Mouse (Mus musculus): Measurements from ENCODE around the gene Ankrd34a. TPM values are rescaled to one million over a fixed set of nuclear protein-coding genes. Genes with fewer than 3 reads are reported as not detected.
A peak's percentile ranks its signal among the peaks of the same experiment; 100 is the strongest.

The Ankrd34a gene
- polyA plus RNA-seq, 1 experiment from 2014 or later: 0.12 TPM

GRCm38 (mm10) chr3:96629729-96630600 is 33.5 kb downstream of the Ankrd34a start, which contains the start of gene Rbm8a:
Rbm8a (plus strand) TSS chr3:96629933.
- H3K4me1 ChIP-seq (replicated peaks): peaks cover 41% of the 10 kb centered on the region
- no peaks in the 10 kb centered on the region for H3K27me3 ChIP-seq
- H3K27ac ChIP-seq (replicated peaks): peak within 1 kb of the TSS; percentile 73
- H3K9ac ChIP-seq: peak within 1 kb of the TSS; percentile 83
- H3K4me3 ChIP-seq (replicated peaks): peak within 1 kb of the TSS; percentile 84
- peaks cover 29% of the 10 kb centered on the region for H3K36me3 ChIP-seq (replicated peaks)
- peak; percentile 97 for ATAC-seq (ENCODE audit: insufficient read depth)
- H3K4me2 ChIP-seq: peak within 1 kb of the TSS; percentile 87
- H3K9me3 ChIP-seq (replicated peaks): no peaks in the 10 kb centered on the region
- under 1% methylated on average over 48 of the region's 48 CpGs for WGBS (ENCODE audit: insufficient replicate concordance)

- Histone ChIP-seq H3K27ac (replicated peaks) (no peak overlapping the region), H3K27me3 (no peaks in the 10 kb centered on the region), H3K36me3 (replicated peaks) (peaks cover 29% of the 10 kb centered on the region), H3K9me3 (replicated peaks) (no peaks in the 10 kb centered on the region), H3K9ac (no peak overlapping the region), H3K4me1 (replicated peaks) (peaks cover 58% of the 10 kb centered on the region), H3K4me2 (no peak overlapping the region), H3K4me3 (replicated peaks) (no peak overlapping the region)
- no peak for ATAC-seq (ENCODE audit: insufficient read depth)
Observed at GRCm38 (mm10) chr3:96632058-96632457, 35.6 kb downstream of the Ankrd34a start.

GRCm38 (mm10) chr3:96634015-96634414 is 37.6 kb downstream of the Ankrd34a start:
- Histone ChIP-seq H3K4me3 (replicated peaks) (no peak overlapping the region), H3K27me3 (no peaks in the 10 kb centered on the region), H3K27ac (replicated peaks) (0 out of 2 replicates have a peak overlapping the region, but pooled peaks have one; percentile 19), H3K9ac (no peak overlapping the region), H3K9me3 (replicated peaks) (no peaks in the 10 kb centered on the region), H3K36me3 (replicated peaks) (peaks cover 39% of the 10 kb centered on the region), H3K4me1 (replicated peaks) (peaks cover 55% of the 10 kb centered on the region), H3K4me2 (no peak overlapping the region)
- 46% methylated on average over 1 of the region's 1 CpGs for WGBS (ENCODE audit: insufficient replicate concordance)
- ATAC-seq (ENCODE audit: insufficient read depth): no peak

GRCm38 (mm10) chr3:96634928-96635879 is 38.8 kb downstream of the Ankrd34a start, which contains the start of the genes Pex11b and Gm42957:
Pex11b (plus strand) TSS chr3:96635376.
Gm42957 (plus strand) TSS chr3:96635474.
- H3K4me3 ChIP-seq (replicated peaks): peak within 1 kb of the TSS; percentile 80
- peak within 1 kb of the TSS; percentile 91 for H3K9ac ChIP-seq
- H3K36me3 ChIP-seq (replicated peaks): peaks cover 43% of the 10 kb centered on the region
- WGBS (ENCODE audit: insufficient replicate concordance): 2% methylated on average over 60 of the region's 60 CpGs
- H3K4me1 ChIP-seq (replicated peaks): peaks cover 51% of the 10 kb centered on the region
- H3K9me3 ChIP-seq (replicated peaks): no peaks in the 10 kb centered on the region
- H3K27me3 ChIP-seq: no peaks in the 10 kb centered on the region
- H3K27ac ChIP-seq (replicated peaks): peak within 1 kb of the TSS; percentile 82
- peak within 1 kb of the TSS; percentile 89 for H3K4me2 ChIP-seq
- peak; percentile 91 for ATAC-seq (ENCODE audit: insufficient read depth)

GRCm38 (mm10) chr3:96635906-96636305 is 39.5 kb downstream of the Ankrd34a start:
- H3K4me1 ChIP-seq (replicated peaks): peaks cover 44% of the 10 kb centered on the region
- peak overlapping the region; percentile 80 for H3K4me3 ChIP-seq (replicated peaks)
- H3K27ac ChIP-seq (replicated peaks): peak overlapping the region; percentile 82
- peak overlapping the region; percentile 89 for H3K4me2 ChIP-seq
- H3K9me3 ChIP-seq (replicated peaks): no peaks in the 10 kb centered on the region
- 0 out of 2 replicates have a peak, but pooled peaks have one; percentile 8 for ATAC-seq (ENCODE audit: insufficient read depth)
- WGBS (ENCODE audit: insufficient replicate concordance): 5% methylated on average over 15 of the region's 15 CpGs
- peak overlapping the region; percentile 91 for H3K9ac ChIP-seq
- H3K36me3 ChIP-seq (replicated peaks): peaks cover 44% of the 10 kb centered on the region
- H3K27me3 ChIP-seq: no peaks in the 10 kb centered on the region

- peak overlapping the region; percentile 89 for H3K4me2 ChIP-seq
- peak overlapping the region; percentile 82; the same call in 1 of the 2 replicates for H3K27ac ChIP-seq (replicated peaks)
- no peaks in the 10 kb centered on the region for H3K27me3 ChIP-seq
- 41% methylated on average over 11 of the region's 11 CpGs for WGBS (ENCODE audit: insufficient replicate concordance)
- no peaks in the 10 kb centered on the region for H3K9me3 ChIP-seq (replicated peaks)
- ATAC-seq (ENCODE audit: insufficient read depth): no peak
- H3K4me1 ChIP-seq (replicated peaks): peaks cover 38% of the 10 kb centered on the region
- peak overlapping the region; percentile 80 for H3K4me3 ChIP-seq (replicated peaks)
- H3K36me3 ChIP-seq (replicated peaks): peaks cover 38% of the 10 kb centered on the region
- peak overlapping the region; percentile 91 for H3K9ac ChIP-seq
Observed at GRCm38 (mm10) chr3:96636448-96636847, 40.0 kb downstream of the Ankrd34a start.

- ATAC-seq (ENCODE audit: insufficient read depth): no peak
- H3K27ac ChIP-seq (replicated peaks): no peak overlapping the region
- 53% methylated on average over 1 of the region's 1 CpGs for WGBS (ENCODE audit: insufficient replicate concordance)
- H3K36me3 ChIP-seq (replicated peaks): peaks cover 33% of the 10 kb centered on the region
- no peaks in the 10 kb centered on the region for H3K27me3 ChIP-seq
- H3K4me1 ChIP-seq (replicated peaks): peaks cover 28% of the 10 kb centered on the region
- no peak overlapping the region for H3K4me2 ChIP-seq
- no peaks in the 10 kb centered on the region for H3K9me3 ChIP-seq (replicated peaks)
- H3K4me3 ChIP-seq (replicated peaks): no peak overlapping the region
- H3K9ac ChIP-seq: no peak overlapping the region
Observed at GRCm38 (mm10) chr3:96639219-96639618, 42.8 kb downstream of the Ankrd34a start.

GRCm38 (mm10) chr3:96645018-96645649 is 48.7 kb downstream of the Ankrd34a start, which contains the start of gene Itga10:
Itga10 (plus strand) TSS chr3:96645584.
- no peak within 1 kb of the TSS for H3K27ac ChIP-seq (replicated peaks)
- H3K4me3 ChIP-seq (replicated peaks): no peak within 1 kb of the TSS
- 73% methylated on average over 7 of the region's 7 CpGs for WGBS (ENCODE audit: insufficient replicate concordance)
- H3K4me1 ChIP-seq (replicated peaks): no peaks in the 10 kb centered on the region
- H3K36me3 ChIP-seq (replicated peaks): peaks cover 26% of the 10 kb centered on the region
- ATAC-seq (ENCODE audit: insufficient read depth): no peak
- H3K4me2 ChIP-seq: no peak within 1 kb of the TSS
- no peaks in the 10 kb centered on the region for H3K27me3 ChIP-seq
- H3K9ac ChIP-seq: no peak within 1 kb of the TSS
- H3K9me3 ChIP-seq (replicated peaks): no peaks in the 10 kb centered on the region

- WGBS (ENCODE audit: insufficient replicate concordance): 63% methylated on average over 3 of the region's 3 CpGs
- no peak overlapping the region for H3K27ac ChIP-seq (replicated peaks)
- H3K4me3 ChIP-seq (replicated peaks): no peak overlapping the region
- no peak overlapping the region for H3K9ac ChIP-seq
- peaks cover 21% of the 10 kb centered on the region for H3K36me3 ChIP-seq (replicated peaks)
- no peak for ATAC-seq (ENCODE audit: insufficient read depth)
- H3K4me2 ChIP-seq: no peak overlapping the region
- H3K9me3 ChIP-seq (replicated peaks): no peaks in the 10 kb centered on the region
- H3K4me1 ChIP-seq (replicated peaks): no peaks in the 10 kb centered on the region
- H3K27me3 ChIP-seq: no peaks in the 10 kb centered on the region
Observed at GRCm38 (mm10) chr3:96647365-96647764, 50.9 kb downstream of the Ankrd34a start.

Measured in liver, embryonic 15.5 days (tissue).